Mouse (Mus musculus): Measurements from ENCODE around the gene Olfr209. TPM values are rescaled to one million over a fixed set of nuclear protein-coding genes. Genes with fewer than 3 reads are reported as not detected.

Olfr209 gene
- polyA plus RNA-seq, 2 experiments, result not detected

- Histone ChIP-seq H3K9ac (replicated peaks) (no peak overlapping the region), H3K4me3 (ENCODE audit: insufficient read depth in 1 of 2, low read depth in 2 of 2, low read length in 2 of 2) (no peak overlapping the region), H3K36me3 (replicated peaks; ENCODE audit: control insufficient read depth, insufficient read depth, low read depth) (no peaks in the 10 kb centered on the region), H3K4me2 (ENCODE audit: low read depth) (no peak overlapping the region), H3K9me3 (ENCODE audit: control insufficient read depth, low read length) (no peaks in the 10 kb centered on the region), H3K27me3 (ENCODE audit: control insufficient read depth, insufficient read depth, low read length) (no peaks in the 10 kb centered on the region), H3K4me1 (replicated peaks; ENCODE audit: control insufficient read depth in 2 of 2, insufficient read depth in 2 of 2, low read length in 1 of 2) (no peaks in the 10 kb centered on the region), H3K27ac (no peak overlapping the region)
- TF ChIP-seq EP300 (IDR thresholded peaks at IDR 0.05; ENCODE audit: low read depth), result no peak
- no peak for TF ChIP-seq CTCF (IDR thresholded peaks at IDR 0.05; ENCODE audit: low read depth)
- DNase-seq (ENCODE audit: low read depth in 3 of 3, low spot score in 3 of 3) (no peak), ATAC-seq (ENCODE audit: insufficient read depth) (no peak)
- WGBS (ENCODE audit: insufficient replicate concordance), result 51% methylated on average over 9 of the region's 9 CpGs
These were observed 41.0 kb upstream of the Olfr209 start for GRCm38 (mm10) chr16:59404798-59405197.

GRCm38 (mm10) chr16:59403684-59404083 lies 39.9 kb upstream of the Olfr209 start:
- H3K4me1 ChIP-seq (replicated peaks; ENCODE audit: control insufficient read depth in 2 of 2, insufficient read depth in 2 of 2, low read length in 1 of 2), result no peaks in the 10 kb centered on the region
- no peak for DNase-seq (ENCODE audit: low read depth in 3 of 3, low spot score in 3 of 3)
- H3K9me3 ChIP-seq (ENCODE audit: control insufficient read depth, low read length), result no peaks in the 10 kb centered on the region
- 7% methylated on average over 4 of the region's 4 CpGs for WGBS (ENCODE audit: insufficient replicate concordance)
- ATAC-seq (ENCODE audit: insufficient read depth), result no peak
- no peak overlapping the region for H3K4me3 ChIP-seq (ENCODE audit: insufficient read depth in 1 of 2, low read depth in 2 of 2, low read length in 2 of 2)
- H3K27me3 ChIP-seq (ENCODE audit: control insufficient read depth, insufficient read depth, low read length), result no peaks in the 10 kb centered on the region
- TF ChIP-seq CTCF (IDR thresholded peaks at IDR 0.05; ENCODE audit: low read depth) (peak; percentile 52; the same call in 1 of the 2 replicates), EP300 (IDR thresholded peaks at IDR 0.05; ENCODE audit: low read depth) (no peak)
- H3K36me3 ChIP-seq (replicated peaks; ENCODE audit: control insufficient read depth, insufficient read depth, low read depth), result no peaks in the 10 kb centered on the region
- H3K4me2 ChIP-seq (ENCODE audit: low read depth), result no peak overlapping the region
- H3K9ac ChIP-seq (replicated peaks), result no peak overlapping the region
- no peak overlapping the region for H3K27ac ChIP-seq

- no peak for DNase-seq (ENCODE audit: low read depth in 3 of 3, low spot score in 3 of 3)
- H3K4me3 ChIP-seq (ENCODE audit: insufficient read depth in 1 of 2, low read depth in 2 of 2, low read length in 2 of 2), result no peak overlapping the region
- TF ChIP-seq EP300 (IDR thresholded peaks at IDR 0.05; ENCODE audit: low read depth) (no peak), CTCF (IDR thresholded peaks at IDR 0.05; ENCODE audit: low read depth) (no peak)
- no peak for ATAC-seq (ENCODE audit: insufficient read depth)
- no peaks in the 10 kb centered on the region for H3K36me3 ChIP-seq (replicated peaks; ENCODE audit: control insufficient read depth, insufficient read depth, low read depth)
- no peaks in the 10 kb centered on the region for H3K27me3 ChIP-seq (ENCODE audit: control insufficient read depth, insufficient read depth, low read length)
- H3K27ac ChIP-seq, result no peak overlapping the region
- H3K4me2 ChIP-seq (ENCODE audit: low read depth), result no peak overlapping the region
- H3K4me1 ChIP-seq (replicated peaks; ENCODE audit: control insufficient read depth in 2 of 2, insufficient read depth in 2 of 2, low read length in 1 of 2), result no peaks in the 10 kb centered on the region
- no peaks in the 10 kb centered on the region for H3K9me3 ChIP-seq (ENCODE audit: control insufficient read depth, low read length)
- 58% methylated on average over 4 of the region's 4 CpGs for WGBS (ENCODE audit: insufficient replicate concordance)
- H3K9ac ChIP-seq (replicated peaks), result no peak overlapping the region
These were observed 38.2 kb upstream of the Olfr209 start for GRCm38 (mm10) chr16:59401985-59402384.

- H3K9ac ChIP-seq (replicated peaks), result no peak overlapping the region
- H3K27me3 ChIP-seq (ENCODE audit: control insufficient read depth, insufficient read depth, low read length), result no peaks in the 10 kb centered on the region
- H3K36me3 ChIP-seq (replicated peaks; ENCODE audit: control insufficient read depth, insufficient read depth, low read depth), result no peaks in the 10 kb centered on the region
- no peak overlapping the region for H3K4me2 ChIP-seq (ENCODE audit: low read depth)
- ATAC-seq (ENCODE audit: insufficient read depth) (no peak), DNase-seq (ENCODE audit: low read depth in 3 of 3, low spot score in 3 of 3) (no peak)
- no peaks in the 10 kb centered on the region for H3K9me3 ChIP-seq (ENCODE audit: control insufficient read depth, low read length)
- H3K4me3 ChIP-seq (ENCODE audit: insufficient read depth in 1 of 2, low read depth in 2 of 2, low read length in 2 of 2), result no peak overlapping the region
- H3K27ac ChIP-seq, result no peak overlapping the region
- 53% methylated on average over 7 of the region's 7 CpGs for WGBS (ENCODE audit: insufficient replicate concordance)
- TF ChIP-seq EP300 (IDR thresholded peaks at IDR 0.05; ENCODE audit: low read depth), result no peak
- TF ChIP-seq CTCF (IDR thresholded peaks at IDR 0.05; ENCODE audit: low read depth), result peak; percentile 30; the same call in 1 of the 2 replicates
- H3K4me1 ChIP-seq (replicated peaks; ENCODE audit: control insufficient read depth in 2 of 2, insufficient read depth in 2 of 2, low read length in 1 of 2), result no peaks in the 10 kb centered on the region
These were observed 37.3 kb upstream of the Olfr209 start for GRCm38 (mm10) chr16:59401102-59401501.

- no peak for DNase-seq (ENCODE audit: low read depth in 3 of 3, low spot score in 3 of 3)
- WGBS (ENCODE audit: insufficient replicate concordance), result 60% methylated on average over 3 of the region's 3 CpGs
- no peak for ATAC-seq (ENCODE audit: insufficient read depth)
These were observed 29.5 kb upstream of the Olfr209 start for GRCm38 (mm10) chr16:59393300-59393699.

More at GRCm38 (mm10) chr16:59393300-59393699, 29.5 kb upstream of the Olfr209 start:
- Histone ChIP-seq H3K4me2 (ENCODE audit: low read depth) (no peak overlapping the region), H3K27ac (no peak overlapping the region), H3K4me3 (ENCODE audit: insufficient read depth in 1 of 2, low read depth in 2 of 2, low read length in 2 of 2) (no peak overlapping the region), H3K4me1 (replicated peaks; ENCODE audit: control insufficient read depth in 2 of 2, insufficient read depth in 2 of 2, low read length in 1 of 2) (no peaks in the 10 kb centered on the region), H3K9me3 (ENCODE audit: control insufficient read depth, low read length) (no peaks in the 10 kb centered on the region), H3K27me3 (ENCODE audit: control insufficient read depth, insufficient read depth, low read length) (no peaks in the 10 kb centered on the region), H3K36me3 (replicated peaks; ENCODE audit: control insufficient read depth, insufficient read depth, low read depth) (no peaks in the 10 kb centered on the region), H3K9ac (replicated peaks) (no peak overlapping the region)
- TF ChIP-seq CTCF (IDR thresholded peaks at IDR 0.05; ENCODE audit: low read depth) (no peak), EP300 (IDR thresholded peaks at IDR 0.05; ENCODE audit: low read depth) (no peak)

Data from liver, embryonic 14.5 days (tissue).